Mouse (Mus musculus) urinary bladder, adult 18-20 months (tissue): ENCODE results near the gene Max.
A peak's percentile ranks its signal among the peaks of the same experiment; 100 is the strongest.

ENCODE experiments used
- DNase-seq, 2 experiments: peaks; one replicate each; pipeline ENCODE4 v3.0.0; 2022; ENCODE audit warnings: low spot score in 2 of 2, mixed read lengths in 2 of 2

Gene Max

GRCm38 (mm10) chr12:76957688-76958087, 4.3 kb downstream of the Max start:
- no peak for DNase-seq

GRCm38 (mm10) chr12:76954698-76955423, 7.1 kb downstream of the Max start:
- peak; percentile 39 to 70 for DNase-seq

- DNase-seq = no peak
Observed at GRCm38 (mm10) chr12:76953750-76954363, 8.1 kb downstream of the Max start.

DNA sequence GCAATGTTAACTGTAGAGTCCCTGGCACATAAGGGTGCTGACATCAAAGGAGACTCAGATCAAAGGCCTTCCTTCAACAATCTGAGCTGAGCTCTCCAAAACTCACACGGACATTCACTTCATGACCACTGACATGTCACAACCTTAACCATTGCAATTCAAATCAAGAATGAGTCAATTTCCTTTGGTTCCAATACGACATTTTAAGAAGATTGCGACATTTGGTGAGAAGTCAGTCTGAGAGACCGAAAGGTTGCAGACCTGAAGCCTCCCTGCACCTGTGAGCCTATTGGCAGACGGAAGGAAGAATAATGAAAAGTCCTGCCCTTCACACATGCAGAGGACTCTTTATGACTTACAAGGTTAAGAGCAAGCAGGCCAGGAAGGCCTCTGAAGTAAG, 11.7 kb downstream of the Max start:
- no peak for DNase-seq

DNA sequence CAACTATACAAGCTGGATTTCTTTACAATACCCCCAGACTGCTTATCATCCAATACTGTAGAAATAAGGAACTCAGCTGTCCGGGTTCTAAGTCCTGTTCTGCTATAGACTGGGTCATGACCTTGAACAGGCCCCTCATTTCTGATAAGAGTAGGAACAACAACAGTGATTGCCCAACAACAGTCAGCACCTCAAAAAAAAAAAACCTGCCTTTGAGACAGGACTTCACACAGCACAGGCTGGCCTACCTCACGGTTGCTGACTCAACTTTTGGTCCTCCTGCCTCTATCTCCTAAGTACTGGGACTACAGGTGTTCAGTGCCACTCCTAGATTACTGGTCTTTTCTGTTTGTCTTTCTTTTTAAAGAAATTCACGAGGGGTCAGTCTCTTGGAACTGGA, 13.2 kb downstream of the Max start:
- no peak for DNase-seq

DNA sequence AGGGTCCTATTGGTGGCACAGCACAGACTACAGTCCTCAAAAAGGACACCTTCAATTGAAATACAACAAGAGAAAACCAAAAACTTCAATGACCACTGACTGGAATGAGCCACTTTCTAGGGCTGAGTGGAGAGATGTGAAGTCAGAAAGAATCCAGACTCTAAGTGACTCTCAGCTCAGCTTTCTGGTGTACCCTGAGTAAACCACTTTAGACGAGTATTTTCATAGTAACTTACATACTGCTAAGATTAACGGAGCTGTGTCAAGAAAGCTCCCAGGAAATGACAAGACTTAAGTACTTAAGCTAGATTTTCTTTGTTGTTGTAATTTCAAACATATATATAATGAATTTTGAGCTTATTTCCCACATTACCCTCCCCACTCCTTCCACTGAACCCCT, 13.8 kb downstream of the Max start:
- no peak for DNase-seq

- no peak for DNase-seq
Observed at GRCm38 (mm10) chr12:76947487-76947886, 14.5 kb downstream of the Max start.

DNA sequence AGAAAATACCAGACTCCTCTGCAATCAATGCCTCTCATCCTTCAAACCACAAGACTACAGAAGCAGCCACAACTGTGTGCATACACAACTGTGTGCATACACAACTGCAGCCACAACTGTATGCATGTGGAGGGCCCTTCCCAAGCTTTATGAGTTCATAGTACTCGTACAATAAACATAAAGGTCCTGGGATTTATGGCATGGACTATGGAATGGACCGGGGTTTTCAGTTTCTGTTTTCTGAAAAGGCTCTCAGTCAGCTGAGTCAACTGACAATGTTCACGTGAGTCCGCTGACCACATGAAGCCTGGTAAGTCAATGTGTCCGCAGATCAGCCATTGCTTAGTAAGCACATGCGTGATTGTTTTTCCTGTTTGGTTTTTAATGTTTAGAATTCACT, 18.5 kb downstream of the Max start:
- no peak for DNase-seq

DNA sequence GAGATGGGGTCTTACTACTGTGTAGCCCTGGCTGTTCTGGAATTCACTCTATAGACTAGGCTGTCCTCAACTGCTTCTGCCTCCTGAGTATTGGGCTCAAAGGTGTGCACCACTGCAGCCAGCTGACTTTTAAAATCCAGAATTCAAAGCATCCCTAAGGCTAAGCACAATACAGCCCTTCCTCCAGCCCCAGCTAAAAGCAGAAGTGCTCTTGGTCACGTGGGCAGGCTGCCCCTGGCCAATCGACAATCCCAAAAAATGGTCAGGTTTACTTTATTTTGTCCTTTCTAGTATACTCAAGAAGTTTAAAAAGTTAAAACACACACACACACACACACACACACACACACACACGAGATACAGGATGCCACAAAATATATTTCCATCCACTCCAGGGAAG, 19.0 kb downstream of the Max start:
- no peak for DNase-seq

DNA sequence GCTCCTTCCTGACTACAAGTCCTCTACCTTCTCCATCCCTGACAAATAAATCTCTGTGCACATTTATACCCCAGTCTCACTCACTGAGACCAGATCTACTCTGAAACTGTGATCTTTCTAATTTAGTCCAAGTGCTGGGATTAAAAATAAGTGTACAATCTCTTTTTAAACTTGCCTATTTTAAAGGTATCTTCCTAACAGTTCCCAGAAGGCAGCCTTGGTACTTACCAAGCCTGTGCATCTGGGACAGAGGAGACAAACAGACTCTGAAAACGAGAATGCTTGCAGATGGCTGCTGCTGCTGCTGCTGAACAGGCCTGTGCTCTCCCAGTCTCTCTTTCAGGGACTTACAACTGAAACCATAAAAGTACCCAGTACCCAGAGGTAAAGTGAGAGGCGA, 19.5 kb downstream of the Max start:
- no peak for DNase-seq

- no peak for DNase-seq
Observed at GRCm38 (mm10) chr12:76941524-76941923, 20.5 kb downstream of the Max start.

GRCm38 (mm10) chr12:76938013-76938412, 24.0 kb downstream of the Max start:
- no peak for DNase-seq

DNA sequence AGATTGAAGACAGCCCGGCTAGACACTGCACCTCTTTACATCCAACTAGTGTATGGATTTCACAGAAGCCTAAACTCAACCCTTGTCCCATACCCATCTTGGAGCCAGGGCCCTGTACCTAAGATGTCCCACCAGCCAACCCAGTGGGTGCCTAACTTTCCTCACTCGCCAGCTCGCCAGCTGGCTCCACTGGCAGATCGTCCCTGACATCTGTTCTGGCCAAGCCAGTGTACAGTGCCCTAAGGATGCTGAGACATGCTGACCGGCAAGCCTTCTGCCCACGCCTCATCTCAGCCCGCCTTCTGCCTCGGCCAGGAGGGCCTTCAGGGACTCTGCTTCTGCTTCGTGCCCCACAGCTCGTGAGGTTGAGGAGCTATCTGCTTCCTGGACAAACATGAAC, 25.8 kb downstream of the Max start:
- DNase-seq = no peak

GRCm38 (mm10) chr12:76934438-76934837, 27.6 kb downstream of the Max start:
- DNase-seq = no peak

DNA sequence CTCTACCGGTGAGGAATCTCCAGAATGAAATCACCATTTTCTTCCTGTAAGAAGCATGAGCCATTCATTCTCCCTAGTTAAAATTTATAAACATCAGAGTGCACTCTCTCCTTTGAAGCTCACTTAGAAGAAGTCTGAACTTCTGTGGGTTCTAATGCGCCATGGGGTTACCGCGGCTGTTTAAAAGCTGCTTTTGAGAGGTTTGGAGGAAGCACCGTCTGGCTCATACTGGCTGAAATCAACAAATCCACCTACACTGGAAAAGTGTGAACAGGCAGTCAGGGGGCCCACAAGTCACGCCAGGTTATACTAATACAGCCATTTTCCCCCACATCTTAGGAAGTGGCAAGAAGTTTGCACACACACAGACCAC, 29.3 kb downstream of the Max start:
- DNase-seq = no peak

- DNase-seq = no peak
Observed at GRCm38 (mm10) chr12:76931739-76932687, 30.0 kb downstream of the Max start.

GRCm38 (mm10) chr12:76930177-76930576, 31.8 kb downstream of the Max start:
- no peak for DNase-seq

DNA sequence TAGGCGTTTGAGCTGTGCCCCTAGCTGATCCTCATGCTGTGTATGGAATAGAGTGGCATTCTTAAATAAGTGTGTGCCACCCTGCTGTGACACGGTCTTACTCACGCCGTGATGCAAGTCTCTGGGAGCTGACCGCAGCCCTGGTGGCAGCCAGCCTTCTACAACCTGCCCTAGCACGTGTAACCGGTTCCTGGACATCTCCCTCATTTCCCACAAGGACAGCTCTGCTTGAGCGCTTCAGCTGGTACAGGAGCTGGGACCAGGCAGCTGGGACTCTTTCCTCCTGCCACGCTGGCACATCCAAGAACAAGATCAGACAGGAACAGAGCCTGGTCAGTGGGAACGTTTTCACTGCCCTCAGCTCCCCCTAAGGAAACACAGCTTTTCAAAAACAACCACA, 34.5 kb downstream of the Max start:
- peak; percentile 54 to 75 for DNase-seq

DNA sequence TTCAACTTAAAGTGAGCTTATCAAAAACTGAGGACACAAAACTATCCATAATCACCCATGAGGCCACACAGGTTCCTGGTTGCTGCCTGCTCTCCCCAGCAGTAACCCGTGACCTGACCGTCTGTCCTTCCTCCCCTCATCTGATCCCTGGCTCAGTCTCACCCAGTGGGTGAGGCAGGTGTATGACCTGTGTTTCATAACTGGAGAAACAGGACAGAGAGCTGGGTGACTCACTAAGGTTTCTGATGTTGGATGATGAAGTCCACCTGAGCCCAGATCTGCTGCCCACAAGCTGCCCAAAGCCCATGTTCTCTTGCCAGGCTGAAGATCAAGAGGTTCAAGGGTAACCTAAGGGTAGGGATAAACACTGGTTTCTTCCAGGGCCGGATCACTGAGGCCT, 35.0 kb downstream of the Max start:
- DNase-seq = peak; percentile 26 to 50

DNA sequence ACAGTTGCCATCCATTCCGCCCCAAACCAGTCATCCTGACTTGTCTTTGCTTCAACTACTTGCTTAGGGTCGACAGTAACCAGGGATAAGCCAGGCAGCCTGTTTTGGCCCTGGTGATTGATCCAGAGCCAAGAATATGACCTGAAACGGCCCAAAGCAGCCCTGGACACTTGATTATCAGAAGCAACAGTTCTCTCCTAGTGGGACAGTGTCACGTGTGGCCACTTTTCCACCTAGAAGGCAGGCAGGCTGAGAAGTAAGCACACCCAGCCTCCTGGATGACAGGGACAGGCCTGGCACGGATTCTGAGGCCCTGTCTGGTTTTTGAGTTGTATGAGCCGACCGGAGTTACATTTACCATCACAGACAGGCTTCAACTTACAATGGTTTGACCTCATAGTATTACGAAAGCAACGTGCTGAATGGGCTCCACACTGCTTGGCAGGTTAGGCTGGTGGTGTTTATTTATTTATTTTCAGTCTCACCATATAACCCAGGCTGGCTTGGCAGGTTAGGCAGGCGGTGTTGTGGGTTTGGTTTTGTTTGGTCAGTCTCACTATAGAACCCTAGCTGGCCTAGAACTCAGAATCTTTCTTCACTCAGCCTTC, 35.6 kb downstream of the Max start:
- DNase-seq = peak; percentile 19 to 48

DNA sequence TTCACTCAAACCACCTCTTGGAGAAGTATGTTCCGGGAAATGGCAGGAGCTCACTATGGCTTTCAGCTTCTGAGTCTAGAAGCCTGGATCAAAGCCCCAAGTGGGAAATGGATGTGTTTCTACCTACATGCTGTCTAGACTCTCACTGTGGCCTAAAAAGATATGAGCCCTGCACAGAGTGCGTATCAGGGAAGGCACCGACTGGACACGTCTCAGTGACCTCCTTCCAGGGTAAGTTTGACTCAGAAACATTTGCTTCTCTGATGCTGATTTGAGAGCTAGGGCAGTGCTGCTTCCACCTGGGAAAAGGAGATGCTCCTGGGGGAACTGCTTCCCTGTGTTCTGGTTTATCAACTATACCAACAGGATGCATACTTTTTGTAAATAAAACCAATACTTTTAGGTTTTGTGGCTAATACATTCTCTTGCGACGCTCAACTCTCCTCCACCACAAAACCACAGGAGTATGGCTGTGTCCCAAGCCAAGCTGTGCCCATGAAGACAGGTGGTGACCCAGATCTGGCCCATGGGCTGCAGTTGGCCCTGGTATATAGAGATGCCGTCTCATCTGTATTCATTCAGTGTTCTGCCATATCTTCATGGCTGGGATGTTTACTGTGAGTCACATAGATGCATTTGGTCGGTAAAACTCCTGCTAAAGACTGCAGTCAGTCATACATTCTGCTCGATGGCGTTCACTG, 36.9 kb downstream of the Max start:
- no peak for DNase-seq

DNA sequence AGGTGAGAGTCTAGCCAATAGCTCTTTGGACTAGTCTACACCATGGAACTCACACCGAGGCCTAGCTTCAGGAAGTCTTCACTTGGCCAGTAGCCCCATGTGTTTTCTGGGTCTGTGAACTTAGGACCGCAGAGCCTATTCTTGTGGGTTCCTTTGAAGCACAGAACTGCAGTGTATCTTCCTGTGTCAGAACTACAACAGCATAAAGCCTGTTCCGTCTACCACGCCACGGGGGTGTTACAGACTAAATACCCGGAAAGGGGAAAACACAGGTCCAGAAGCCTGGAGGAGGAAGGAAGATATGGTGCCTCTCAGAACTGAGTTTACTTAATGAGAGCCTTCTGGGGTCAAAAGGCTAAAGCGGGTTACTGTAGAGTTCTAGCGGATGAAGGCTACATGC, 38.9 kb downstream of the Max start:
- DNase-seq = no peak
